Mouse (Mus musculus): ENCODE measurements around the gene Kmo.
A peak's percentile ranks its signal among the peaks of the same experiment; 100 is the strongest.

The Kmo gene

GRCm38 (mm10) chr1:175693429-175693960 is 73.3 kb downstream of the Kmo start:
- peak; percentile 6 for DNase-seq (ENCODE audit: low read depth)

- DNase-seq (ENCODE audit: low read depth) = no peak
Observed at GRCm38 (mm10) chr1:175698293-175698692, 78.1 kb downstream of the Kmo start, which contains the start of gene Wdr64. Gene Wdr64, plus strand, starts transcription at chr1:175698593.

- DNase-seq (ENCODE audit: low read depth) = no peak
Observed at GRCm38 (mm10) chr1:175699375-175699774, 79.2 kb downstream of the Kmo start.

- no peak for DNase-seq (ENCODE audit: low read depth)
Observed at GRCm38 (mm10) chr1:175699796-175700195, 79.6 kb downstream of the Kmo start.

- DNase-seq (ENCODE audit: low read depth) = no peak
Observed at GRCm38 (mm10) chr1:175701145-175701544, 81.0 kb downstream of the Kmo start.

GRCm38 (mm10) chr1:175707599-175707998 is 87.4 kb downstream of the Kmo start:
- no peak for DNase-seq (ENCODE audit: low read depth)

- no peak for DNase-seq (ENCODE audit: low read depth)
Observed at GRCm38 (mm10) chr1:175708013-175708412, 87.8 kb downstream of the Kmo start.

All from c-Kit-positive CD71-negative TER-119-negative erythroid progenitor cells, embryonic 14.5 days (primary cell).